Mouse (Mus musculus) retina, adult 2 months (tissue): ENCODE measurements at regions not wholly inside any gene's neighbourhood (a gene's known extent, or its start where the extent isn't known, plus 50 kb on each side); places are given as distances from the start of the nearest gene placed in this dataset.

Experiments used
- DNase-seq: peaks from one replicate; pipeline ENCODE4 v3.0.0-alpha.2; 2012; ENCODE audit warnings: low read depth, low spot score

- no peak for DNase-seq
These were observed 657.2 kb downstream of the Cdk5rap2 start for GRCm38 (mm10) chr4:69753086-69753485.

- no peak for DNase-seq
These were observed 670.3 kb downstream of the Cdk5rap2 start for GRCm38 (mm10) chr4:69739833-69740510.
